Mouse (Mus musculus): ENCODE results near the gene Bmp10.

- TF ChIP-seq POLR2A (IDR thresholded peaks at IDR 0.05; ENCODE audit: insufficient read depth, low read depth, low read length) (no peak), CTCF (IDR thresholded peaks at IDR 0.05) (no peak), EP300 (IDR thresholded peaks at IDR 0.05; ENCODE audit: insufficient read depth, low read depth, low read length) (no peak)
Observed at GRCm38 (mm10) chr6:87426954-87427353, 1.8 kb upstream of the Bmp10 start.
